15 mouse cellular contexts compared by ENCODE assay signal in the genomic region with DNA sequence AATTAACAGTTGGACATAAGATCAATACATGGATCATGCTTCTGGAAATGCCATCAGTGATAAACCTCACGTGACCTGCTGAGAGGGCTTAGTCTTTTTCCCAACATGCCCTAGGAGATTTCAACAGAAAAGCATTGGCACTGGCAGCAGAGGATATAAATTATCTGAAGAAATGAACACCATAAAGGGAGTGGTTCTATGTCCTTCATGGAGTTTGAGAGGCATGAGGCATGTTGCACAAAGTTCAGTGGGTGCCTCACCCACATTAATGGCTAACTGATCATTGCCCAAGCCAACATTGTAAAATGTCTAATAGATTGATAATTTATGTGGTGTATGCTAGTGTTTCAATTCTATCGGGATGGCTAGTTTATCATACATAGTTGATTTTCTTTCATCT.
"Had no signal": no experiment of that assay in that cellular context is flagged by ENCODE, and none has a peak within 500 bp of the region (broad histone marks: within the 10 kb centered on the region; RNA-seq: fewer than 3 reads in every experiment).

No protein-coding gene starts in this region.

- H3K36me3 ChIP-seq: neural tube, embryonic 13.5 days; neural tube, embryonic 15.5 days; stomach, embryonic 15.5 days had no signal

- H3K27me3 ChIP-seq: neural tube, embryonic 13.5 days; neural tube, embryonic 15.5 days; stomach, embryonic 15.5 days had no signal

- H3K27ac ChIP-seq: neural tube, embryonic 13.5 days; neural tube, embryonic 15.5 days; stomach, embryonic 15.5 days had no signal

- H3K9me3 ChIP-seq: neural tube, embryonic 13.5 days; neural tube, embryonic 15.5 days; stomach, embryonic 15.5 days had no signal

- H3K4me1 ChIP-seq: neural tube, embryonic 13.5 days; neural tube, embryonic 15.5 days; stomach, embryonic 15.5 days had no signal

- H3K4me3 ChIP-seq: neural tube, embryonic 13.5 days; neural tube, embryonic 15.5 days; stomach, embryonic 15.5 days had no signal

- H3K4me2 ChIP-seq: neural tube, embryonic 13.5 days; neural tube, embryonic 15.5 days; stomach, embryonic 15.5 days had no signal

- H3K9ac ChIP-seq: neural tube, embryonic 13.5 days; neural tube, embryonic 15.5 days; stomach, embryonic 15.5 days had no signal

- DNase-seq: retina, postnatal 1 day; right cerebral cortex, adult 18-20 months; right cerebral cortex, postnatal 14 days; right cerebral cortex, postnatal 25 days; right cerebral cortex, postnatal 4 days; spleen, adult 18-20 months; thymus, adult 18-20 months; thymus, adult 2 months; thymus, postnatal 14 days; thymus, postnatal 25 days; thymus, postnatal 36 days; thymus, postnatal 4 days had no signal
